8 mouse cellular contexts compared by ENCODE assay signal in genomic region chr5:138754303-138755120, GRCm38 (mm10). TPM values are rescaled to one million over a fixed set of nuclear protein-coding genes. Genes with fewer than 3 reads are reported as not detected.
DNase-seq lines count a peak whose midpoint lies in the region; ATAC-seq lines count a peak whose summit lies in the region.

Fam20c (plus strand) TSS chr5:138754514.

- H3K4me2 ChIP-seq in hindbrain, embryonic 15.5 days: peak within 1 kb of the TSS; percentile 82

- peaks cover 43% of the 10 kb centered on the region for H3K4me1 ChIP-seq in hindbrain, embryonic 15.5 days (replicated peaks)

- no peaks in the 10 kb centered on the region for H3K9me3 ChIP-seq in hindbrain, embryonic 15.5 days

- peak; percentile 84 for DNase-seq in adrenal gland, adult 8-10 months
- peak; percentile 75 to 83 for DNase-seq in gastrocnemius, adult 8-10 months (ENCODE audit: low spot score in 2 of 2)
- DNase-seq in left cerebral cortex, adult 11 months (ENCODE audit: low spot score): peak; percentile 72
- DNase-seq in lung, postnatal 14 days: peak; percentile 72
- peak; percentile 75 for DNase-seq in retina, embryonic 14.5 days (ENCODE audit: low spot score)

- peak within 1 kb of the TSS; percentile 95 for H3K27ac ChIP-seq in hindbrain, embryonic 15.5 days (replicated peaks)

- H3K36me3 ChIP-seq in hindbrain, embryonic 15.5 days: 0 out of 2 replicates have a peak, but pooled peaks cover 2% of the 10 kb centered on the region

- H3K4me3 ChIP-seq in hindbrain, embryonic 15.5 days: peak within 1 kb of the TSS; percentile 56

- under 1% methylated on average over 81 of the region's 98 CpGs for WGBS in hindbrain, embryonic 15.5 days

- no peaks in the 10 kb centered on the region for H3K27me3 ChIP-seq in hindbrain, embryonic 15.5 days

- peak within 1 kb of the TSS; percentile 77 for H3K9ac ChIP-seq in hindbrain, embryonic 15.5 days

- ATAC-seq in common myeloid progenitor, adult 5-6 weeks (replicated peaks; ENCODE audit: low read depth, poor library complexity, severe bottlenecking): peak; percentile 50
- peak; percentile 86 for ATAC-seq in hindbrain, embryonic 15.5 days (ENCODE audit: low FRiP score, low read depth)
- ATAC-seq in inflammation-experienced regulatory T-cells, adult 6 months: no peak

RNA-seq across cellular contexts. Expression of gene Fam20c, which starts in this region (rescaled TPM):
- 10 to 100 TPM; 12.4 to 43.6 (median 20.6) TPM for total RNA-seq in adrenal gland, adult 8-10 months (2022)
- 0.87 and 1.6 TPM in 2 replicates for total RNA-seq in common myeloid progenitor, adult 5-6 weeks (2017)
- total RNA-seq in gastrocnemius, adult 8-10 months (2022): 10 to 100 TPM; 12.8 to 30.8 (median 19.1) TPM
- 57.4 and 64.9 TPM in 2 replicates for polyA plus RNA-seq in hindbrain, embryonic 15.5 days (2015; fragmentation: Nextera tagmentation; extraction: Ambion mirVana)
- polyA plus RNA-seq in inflammation-experienced regulatory T-cells, adult 6 months (2017; shearing (Covaris generic)): not detected

Comparison
In these comparisons a context has a peak if more than half of its experiments do, and no peak if none do; other contexts are left out.
1. RNA of gene Fam20c (polyA plus RNA-seq): 57.4 to 64.9 TPM in hindbrain, embryonic 15.5 days; not detected in inflammation-experienced regulatory T-cells, adult 6 months; every median in the first group is over 10 times any median in the second.
2. Peak in every context shown above with its lines, with median percentiles within 50 percentile points of each other: DNase-seq.